Mouse (Mus musculus) stomach, postnatal 0 days (tissue): ENCODE data around the gene Pold2.

Experiments used
- CTCF ChIP-seq: IDR thresholded peaks from 2 replicates; pipeline ENCODE4 v1.5.1; 2016; ENCODE audit warnings: antibody characterized with exemption, low read depth, mild to moderate bottlenecking, moderate library complexity
- EP300 ChIP-seq: optimal IDR thresholded peaks from 2 replicates; pipeline ENCODE3; 2016; ENCODE audit warnings: antibody characterized with exemption

DNA sequence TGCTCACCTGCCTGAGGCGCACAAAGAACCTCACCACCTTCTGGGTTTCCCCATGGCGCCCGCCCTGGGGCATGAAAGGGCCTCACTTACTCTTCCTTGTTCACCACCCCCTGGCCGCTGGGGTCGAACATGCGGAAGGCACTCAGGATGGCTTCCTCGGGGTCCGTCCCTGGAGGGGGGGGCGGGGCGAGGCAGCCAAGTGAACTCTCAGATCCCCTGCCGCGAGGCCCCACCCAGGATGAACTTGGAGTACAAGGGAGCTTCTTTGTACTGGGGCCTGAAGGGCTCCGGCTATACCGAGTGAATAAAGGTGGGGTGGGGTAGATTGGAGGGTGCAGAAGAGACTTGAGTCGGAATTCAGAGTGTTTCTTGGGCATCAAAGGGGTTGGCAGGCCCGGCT is 19.1 kb upstream of the Pold2 start:
- TF ChIP-seq CTCF = no peak
- TF ChIP-seq EP300 = no peak
